Mouse (Mus musculus): ENCODE results near the gene Psph.
A peak's percentile ranks its signal among the peaks of the same experiment; 100 is the strongest.
"Not testable (repeated sequence)": the region's sequence is repeated elsewhere in the genome, so short reads cannot be mapped to it uniquely, and the experiment has no call there.

Psph gene

GRCm38 (mm10) chr5:129786818-129787790, at the start of gene Psph:
Gene Psph (minus strand): TSS chr5:129787449.
- peak; percentile 97 for DNase-seq (ENCODE audit: low spot score)

GRCm38 (mm10) chr5:129790591-129790990, 3.3 kb upstream of the Psph start:
- not testable (repeated sequence) for DNase-seq (ENCODE audit: low spot score)

GRCm38 (mm10) chr5:129787818-129788593, 757 bp upstream of the Psph start:
- DNase-seq (ENCODE audit: low spot score): no peak

DNA sequence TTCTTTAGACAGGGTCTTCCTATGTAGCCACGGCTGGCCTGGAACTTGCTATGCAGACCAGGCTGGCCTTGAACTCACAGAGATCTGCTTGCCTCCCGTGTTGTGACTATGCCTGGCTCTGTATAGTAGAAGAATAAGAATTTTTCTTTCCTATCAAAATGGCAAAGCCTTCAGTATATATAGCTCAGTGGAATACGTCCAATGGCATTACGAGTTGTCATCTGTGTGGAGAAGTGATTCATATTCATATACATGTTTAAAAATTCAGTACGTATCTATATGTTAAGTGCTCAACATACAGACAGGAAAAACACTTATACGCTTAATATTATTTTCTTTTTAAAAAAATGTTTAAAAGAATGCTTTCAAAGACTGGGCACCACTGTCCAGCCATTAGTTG, 1.1 kb downstream of the Psph start:
- DNase-seq (ENCODE audit: low spot score): no peak

GRCm38 (mm10) chr5:129785235-129785870, 1.9 kb downstream of the Psph start:
- no peak for DNase-seq (ENCODE audit: low spot score)

DNA sequence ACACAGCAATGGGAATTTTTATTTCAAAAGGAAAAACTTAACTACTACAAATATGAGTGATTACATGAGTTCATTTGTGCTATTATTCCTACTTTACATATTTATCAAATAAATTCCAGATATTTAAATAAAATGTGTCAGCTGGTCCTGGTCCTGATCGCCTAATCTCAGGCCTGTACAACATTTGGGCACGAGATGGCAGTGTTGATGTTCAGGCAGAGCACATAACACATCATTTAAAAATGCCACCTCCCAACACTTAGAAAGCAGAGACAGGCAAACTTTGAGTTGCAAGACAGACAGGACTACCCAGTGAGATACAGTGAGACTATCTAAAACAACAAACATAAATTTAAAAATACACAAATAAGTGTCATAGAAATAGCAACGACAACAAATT, 5.0 kb downstream of the Psph start:
- DNase-seq (ENCODE audit: low spot score): no peak

GRCm38 (mm10) chr5:129780131-129780530, 7.1 kb downstream of the Psph start:
- no peak for DNase-seq (ENCODE audit: low spot score)

GRCm38 (mm10) chr5:129778996-129779716, 8.1 kb downstream of the Psph start:
- DNase-seq (ENCODE audit: low spot score): peak; percentile 80

DNA sequence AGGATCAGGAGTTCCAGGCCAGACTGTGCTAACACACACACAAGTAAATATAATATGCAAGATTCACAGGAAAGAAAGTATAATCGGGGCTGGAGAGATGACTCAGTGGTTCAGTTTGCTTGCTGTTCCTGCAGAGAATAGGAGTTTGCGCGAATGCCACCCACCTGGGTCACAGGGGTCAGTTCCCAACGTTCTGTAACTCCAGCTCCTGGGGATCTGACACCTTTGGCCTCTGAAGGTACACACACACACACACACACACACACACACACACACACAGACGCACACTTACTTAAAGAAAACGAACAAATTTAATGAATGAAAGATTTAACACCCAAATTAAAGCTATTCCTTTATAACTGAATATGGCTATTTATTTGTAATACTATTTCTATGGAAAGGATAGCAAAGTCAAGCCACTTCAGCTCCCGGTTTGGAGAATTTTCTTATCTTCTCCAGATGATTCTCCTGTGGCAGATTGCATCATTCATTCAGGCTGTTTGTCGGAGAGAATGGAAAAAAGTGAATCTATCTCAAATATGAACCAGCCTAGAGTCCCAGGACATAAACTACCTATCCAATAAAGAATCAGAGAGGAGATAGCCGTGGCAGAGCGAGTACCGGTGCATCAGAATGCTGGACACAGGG, 8.8 kb downstream of the Psph start:
- no peak for DNase-seq (ENCODE audit: low spot score)

DNA sequence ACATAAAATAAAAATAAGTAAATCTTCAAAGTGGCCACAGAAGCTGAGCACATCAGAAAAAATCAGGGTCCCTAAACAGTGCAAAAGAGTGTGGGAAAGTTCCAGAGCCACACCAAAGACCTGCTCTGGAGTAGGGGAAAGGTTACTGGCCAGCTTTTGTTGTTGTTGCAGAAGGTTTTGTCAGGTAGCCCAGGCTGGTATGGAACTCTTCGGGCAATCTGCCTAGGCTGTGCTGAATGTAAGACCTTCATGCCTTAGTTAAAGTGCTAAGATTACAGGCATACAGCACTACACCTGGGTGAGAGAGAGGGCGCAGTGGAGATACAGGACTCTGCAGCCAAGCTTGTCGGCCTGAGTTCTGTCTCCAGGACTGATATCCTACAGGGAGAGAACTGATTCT, 12.6 kb downstream of the Psph start:
- no peak for DNase-seq (ENCODE audit: low spot score)

DNA sequence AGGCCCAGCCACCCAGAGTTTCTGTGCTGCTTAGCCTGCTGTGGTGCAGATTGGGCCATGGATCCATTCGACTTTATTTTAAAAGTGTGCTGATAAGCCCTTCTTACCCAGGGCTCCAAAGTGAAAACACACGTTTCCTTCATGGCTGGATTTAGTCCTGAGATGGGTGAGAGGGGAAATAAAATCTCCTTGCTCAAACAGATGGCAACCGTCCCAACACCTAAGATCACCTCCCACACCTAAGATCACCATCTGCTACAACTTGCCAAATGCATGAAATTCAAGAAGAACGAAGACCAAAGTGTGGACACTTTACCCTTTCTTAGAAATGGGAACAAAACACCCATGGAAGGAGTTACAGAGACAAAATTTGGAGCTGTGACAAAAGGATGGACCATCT, 13.9 kb downstream of the Psph start:
- DNase-seq (ENCODE audit: low spot score): not testable (repeated sequence)

DNA sequence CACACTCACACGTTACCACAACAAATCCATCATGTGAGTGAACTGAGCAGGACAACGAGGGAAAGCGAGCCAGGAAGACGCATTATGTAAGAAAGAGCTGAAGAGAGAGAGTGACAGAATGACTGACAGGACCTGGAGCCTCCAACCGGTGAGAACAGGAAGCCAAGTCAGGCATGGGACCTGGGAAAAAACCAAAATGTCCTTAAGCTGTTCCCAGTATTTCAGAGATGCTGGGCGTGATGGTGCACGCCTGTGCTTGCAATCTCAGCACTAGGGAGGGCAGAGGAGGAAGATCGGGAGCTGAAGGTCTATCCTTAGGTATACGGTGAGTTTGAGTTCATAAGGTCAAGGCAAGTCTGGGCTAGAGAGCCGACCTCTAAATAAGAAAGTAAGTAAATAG, 14.8 kb downstream of the Psph start:
- no peak for DNase-seq (ENCODE audit: low spot score)

DNA sequence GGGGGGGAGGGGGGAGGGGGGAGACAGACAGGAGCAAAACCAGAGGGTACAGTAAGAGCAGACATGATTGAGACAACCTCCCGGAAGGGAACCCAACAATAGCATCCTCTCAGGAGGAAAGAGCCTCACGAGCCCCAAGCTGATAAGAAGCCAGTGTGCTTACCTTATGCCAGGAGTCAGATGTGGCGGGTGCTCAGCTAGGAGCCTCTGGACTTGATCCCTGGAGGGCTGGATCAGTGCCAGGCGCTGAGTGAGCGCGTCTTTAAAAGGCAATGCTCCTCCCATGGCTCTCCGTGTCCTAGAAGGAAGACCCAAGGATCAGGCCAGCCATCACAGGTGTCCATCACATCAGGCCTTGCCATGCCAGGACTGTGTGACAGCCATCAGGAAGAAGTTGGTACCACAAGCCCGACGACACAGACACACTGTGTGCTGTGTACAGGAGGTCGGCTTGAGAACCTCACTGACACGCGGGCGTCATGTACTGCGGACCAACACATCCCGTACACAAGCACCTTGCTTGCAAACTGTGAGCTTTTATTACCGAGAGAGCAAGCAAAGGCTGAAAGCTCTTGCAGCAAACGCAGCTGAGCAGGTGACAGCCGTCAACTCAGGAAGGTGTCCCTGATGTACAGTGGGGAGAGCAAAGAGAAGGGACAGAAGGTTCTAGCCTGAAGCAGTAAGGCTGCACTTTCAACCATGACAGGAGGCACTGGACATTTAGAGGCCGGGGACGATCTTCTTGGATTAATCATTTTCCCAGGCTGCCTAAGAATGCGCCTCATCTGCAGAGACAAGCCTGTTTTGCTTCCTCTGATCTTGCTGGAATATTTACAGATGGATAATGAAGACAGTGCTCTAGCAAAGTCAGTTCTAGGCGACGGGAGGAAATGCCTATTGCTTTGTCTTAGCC, 16.6 kb downstream of the Psph start:
- DNase-seq (ENCODE audit: low spot score): peak; percentile 45

GRCm38 (mm10) chr5:129761865-129762540, 25.2 kb downstream of the Psph start:
- no peak for DNase-seq (ENCODE audit: low spot score)

DNA sequence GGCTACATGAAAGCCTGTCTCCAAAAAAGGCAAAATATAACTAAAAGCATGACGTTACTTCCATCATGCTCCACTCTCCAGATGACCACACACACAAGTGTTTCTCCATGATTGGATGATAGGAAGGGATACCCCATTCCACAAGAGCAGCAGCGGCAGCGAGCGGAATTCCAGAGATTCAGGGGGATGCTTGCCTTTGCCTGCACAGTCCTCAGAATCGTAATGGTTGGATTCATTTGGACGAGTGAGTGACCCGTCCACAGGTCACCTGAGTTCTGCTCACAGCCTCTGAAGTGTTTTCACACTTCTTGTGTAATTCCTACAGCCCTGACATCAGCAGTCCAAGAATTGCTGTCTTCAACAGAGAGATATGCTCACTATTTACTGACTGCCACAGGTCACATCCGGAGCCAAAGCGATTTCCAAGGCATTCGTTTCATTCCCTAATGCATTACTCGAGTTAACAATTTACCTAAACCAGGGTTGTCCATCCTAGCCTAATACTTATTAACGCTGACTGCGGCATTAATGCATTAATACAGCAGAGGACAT, 27.2 kb downstream of the Psph start:
- DNase-seq (ENCODE audit: low spot score): no peak

- DNase-seq (ENCODE audit: low spot score): no peak
These were observed 30.4 kb downstream of the Psph start for GRCm38 (mm10) chr5:129756886-129757285.

DNA sequence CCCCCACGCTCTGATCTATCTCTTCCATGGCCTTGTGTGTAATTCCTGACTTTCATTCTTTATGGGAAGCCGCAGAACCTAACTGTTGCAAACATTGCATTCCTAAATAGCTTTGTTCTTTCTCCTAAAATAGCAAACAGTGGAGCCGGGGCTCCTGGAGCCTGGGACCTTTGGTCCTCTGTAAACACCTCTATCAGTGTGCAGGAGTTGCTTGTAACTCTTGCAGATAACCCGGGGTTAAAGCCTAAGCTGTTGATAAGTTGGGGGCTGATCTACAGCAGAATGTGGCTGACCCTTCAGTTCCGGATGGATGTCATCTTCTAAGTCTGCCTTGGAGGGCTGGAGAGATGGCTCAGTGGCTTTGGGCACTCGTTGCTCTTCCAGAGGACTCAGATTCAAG, 43.2 kb downstream of the Psph start:
- no peak for DNase-seq (ENCODE audit: low spot score)

GRCm38 (mm10) chr5:129742903-129743488, 44.3 kb downstream of the Psph start:
- no peak for DNase-seq (ENCODE audit: low spot score)

DNA sequence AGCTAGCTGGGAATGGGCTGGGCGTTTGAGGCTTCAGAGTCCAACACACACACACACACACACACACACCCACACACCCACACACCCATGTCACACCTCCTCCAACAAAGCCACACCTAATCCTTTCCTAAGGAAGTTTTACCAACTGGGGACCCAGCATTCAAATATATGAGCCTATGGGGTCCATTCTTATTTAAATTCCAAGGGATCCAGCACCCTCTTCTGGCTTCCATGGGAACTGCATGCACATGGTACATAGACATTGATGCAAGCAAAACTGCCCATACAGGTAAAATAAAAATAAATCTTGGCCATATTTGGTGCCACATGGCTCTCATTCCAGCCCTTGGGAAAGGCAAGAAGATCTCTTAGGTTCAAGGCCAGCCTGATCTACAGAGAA, 46.3 kb downstream of the Psph start:
- DNase-seq (ENCODE audit: low spot score): peak; percentile 38

Measured in urinary bladder, postnatal 14 days (tissue).